Mouse (Mus musculus): Measurements from ENCODE around the gene Stk33.

GRCm38 (mm10) chr7:109269046-109269445 lies 169.8 kb downstream of the Stk33 start:
- no peak for TF ChIP-seq POLR2A (IDR thresholded peaks at IDR 0.05; ENCODE audit: extremely low read depth, insufficient read depth, low read length)
- TF ChIP-seq CTCF (IDR thresholded peaks at IDR 0.05; ENCODE audit: extremely low read depth, insufficient read depth, low read length) = no peak
